Mouse (Mus musculus): ENCODE measurements at regions not wholly inside any gene's neighbourhood (a gene's known extent, or its start where the extent isn't known, plus 50 kb on each side); places are given as distances from the start of the nearest gene placed in this dataset.

DNA sequence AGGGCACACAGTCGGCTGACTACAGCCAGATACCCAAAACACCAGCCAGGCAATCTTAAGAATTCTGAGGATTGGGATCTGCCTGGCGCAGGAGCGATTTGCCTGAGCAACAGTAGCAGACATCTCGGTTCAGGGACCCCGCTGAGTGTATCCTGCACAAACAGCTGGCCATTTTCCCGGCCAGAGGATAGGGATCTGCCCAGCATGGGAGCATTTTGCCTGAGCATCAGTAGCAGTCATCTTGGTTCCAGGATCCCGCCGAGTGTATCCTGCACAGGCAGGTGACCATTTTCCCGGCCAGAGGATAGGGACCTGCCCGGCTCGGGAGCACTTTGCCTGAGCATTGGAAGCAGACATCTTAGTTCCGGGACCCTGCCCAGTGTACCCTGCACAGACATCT, 367.4 kb downstream of the Nyap2 start:
- peak; percentile 39 for DNase-seq (ENCODE audit: low read depth, low spot score)

Data from ZHBTc4 (cell line).